Mouse (Mus musculus) lung, postnatal 36 days (tissue): ENCODE measurements at regions not wholly inside any gene's neighbourhood (a gene's known extent, or its start where the extent isn't known, plus 50 kb on each side); places are given as distances from the start of the nearest gene placed in this dataset.

Source experiments
- DNase-seq: peaks from one replicate; pipeline ENCODE4 v3.0.0; 2022; ENCODE audit warnings: mixed read lengths

DNA sequence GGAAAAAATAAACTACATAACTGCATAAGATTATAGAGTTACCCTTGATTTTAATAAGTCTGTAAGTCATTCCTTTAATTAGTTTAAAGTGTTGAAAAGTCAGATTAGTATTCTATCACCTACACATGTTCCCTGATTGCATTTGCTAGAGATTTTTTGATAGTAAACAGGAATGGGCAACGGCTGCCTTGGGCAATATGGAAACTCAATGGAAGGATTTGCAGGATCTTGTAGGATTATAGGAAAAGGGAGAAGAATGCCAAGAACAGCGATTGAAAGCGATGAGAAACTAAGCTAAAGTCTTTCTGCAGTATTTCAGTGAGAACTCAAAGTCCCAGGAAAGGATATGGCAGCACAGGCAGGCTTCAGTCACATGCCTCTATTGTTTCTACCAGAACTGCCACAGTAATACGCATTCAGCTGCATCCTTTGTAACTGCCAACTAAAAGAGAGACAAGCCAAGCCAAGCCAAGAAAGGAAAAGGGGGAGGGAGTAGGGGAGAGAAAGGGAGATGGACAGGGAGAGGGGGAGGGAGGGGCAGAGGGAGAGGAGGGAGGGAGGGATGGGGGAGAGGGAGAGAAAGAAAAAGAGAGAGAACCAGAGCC, 340.3 kb downstream of the Kif16b start:
- DNase-seq = no peak

DNA sequence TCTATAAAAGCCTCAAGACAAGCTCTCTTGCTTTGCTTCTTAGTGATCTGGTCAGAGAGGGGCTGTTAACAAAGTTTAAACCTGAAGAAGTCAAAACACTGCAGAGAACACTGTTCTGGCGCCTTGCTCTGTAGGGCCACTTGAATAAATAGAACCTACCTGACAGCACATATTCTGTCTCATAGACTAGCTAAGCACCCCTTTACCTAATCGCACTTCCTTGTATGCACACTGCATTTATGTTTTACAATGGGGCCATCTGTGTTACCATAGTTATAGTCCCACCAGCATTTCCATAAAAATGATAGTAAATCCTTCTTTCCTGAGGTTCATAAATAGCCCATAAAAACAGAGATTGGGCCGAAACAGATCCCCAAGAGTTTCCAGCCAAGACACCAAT, 340.9 kb downstream of the Kif16b start:
- no peak for DNase-seq

GRCm38 (mm10) chr2:142559946-142560345, 341.4 kb downstream of the Kif16b start:
- DNase-seq = no peak

- peak; percentile 1 for DNase-seq
Observed at GRCm38 (mm10) chr2:142554851-142555250, 346.5 kb downstream of the Kif16b start.

DNA sequence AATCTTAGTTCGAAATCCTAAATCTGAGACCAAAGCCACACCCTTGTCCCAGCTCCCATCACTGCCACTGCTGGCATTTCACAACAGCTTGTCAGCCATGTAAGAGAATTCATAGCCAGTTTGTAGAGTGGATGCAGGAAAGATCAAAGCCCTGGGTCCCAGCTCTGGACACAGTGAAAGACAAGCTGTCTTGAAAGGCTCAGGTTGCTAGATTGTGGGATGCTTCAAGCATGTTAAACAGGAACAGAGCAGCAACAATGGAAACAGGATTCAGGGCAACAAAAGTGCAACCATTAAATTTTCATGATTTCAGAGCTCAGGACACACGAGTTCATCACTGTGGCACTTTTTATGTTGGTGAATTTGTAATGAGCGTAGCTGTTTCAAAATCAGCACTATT, 349.6 kb downstream of the Kif16b start:
- no peak for DNase-seq

- DNase-seq = no peak
Observed at GRCm38 (mm10) chr2:142548766-142549165, 352.6 kb downstream of the Kif16b start.

DNA sequence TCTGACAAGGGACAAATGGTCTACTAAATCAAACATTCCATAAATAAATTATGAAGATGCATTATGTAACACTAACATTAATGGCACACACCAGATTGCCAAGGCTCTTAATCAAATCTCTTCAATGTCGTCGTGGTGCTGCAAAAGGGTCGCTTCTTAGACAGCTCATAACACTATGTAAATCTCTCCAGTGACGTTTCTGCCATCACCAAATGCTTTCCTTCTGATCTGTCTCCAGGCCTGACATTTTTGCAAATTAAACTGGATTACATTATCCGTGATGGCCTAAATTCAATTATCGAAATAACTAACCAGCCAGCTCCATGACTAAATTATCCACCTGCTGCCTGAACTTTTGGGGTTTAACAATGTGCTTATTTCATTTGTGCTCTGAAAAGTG, 356.4 kb downstream of the Kif16b start:
- DNase-seq = peak; percentile 44

DNA sequence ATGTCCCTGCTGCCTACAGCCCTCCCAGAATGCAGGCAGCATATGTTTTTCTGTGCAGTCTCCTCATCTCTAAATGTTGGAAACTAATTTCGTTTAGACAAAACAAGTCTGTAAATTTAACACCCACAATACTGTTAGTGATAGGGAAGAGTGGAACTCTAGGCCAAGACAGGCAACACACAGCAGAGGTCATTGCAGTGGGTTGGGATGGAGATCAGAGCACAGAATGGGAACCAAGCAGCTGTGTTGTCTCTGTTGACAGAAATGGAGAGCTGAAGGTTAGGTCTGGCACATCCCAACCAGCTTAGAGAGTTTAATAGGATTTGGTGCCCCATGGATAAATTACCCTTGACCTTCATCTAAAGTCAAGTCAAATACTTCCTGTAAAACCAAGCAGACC, 361.4 kb downstream of the Kif16b start:
- DNase-seq = no peak

- no peak for DNase-seq
Observed at GRCm38 (mm10) chr2:142533555-142533954, 367.8 kb downstream of the Kif16b start.

GRCm38 (mm10) chr2:142522471-142522870, 378.9 kb downstream of the Kif16b start:
- DNase-seq = no peak

DNA sequence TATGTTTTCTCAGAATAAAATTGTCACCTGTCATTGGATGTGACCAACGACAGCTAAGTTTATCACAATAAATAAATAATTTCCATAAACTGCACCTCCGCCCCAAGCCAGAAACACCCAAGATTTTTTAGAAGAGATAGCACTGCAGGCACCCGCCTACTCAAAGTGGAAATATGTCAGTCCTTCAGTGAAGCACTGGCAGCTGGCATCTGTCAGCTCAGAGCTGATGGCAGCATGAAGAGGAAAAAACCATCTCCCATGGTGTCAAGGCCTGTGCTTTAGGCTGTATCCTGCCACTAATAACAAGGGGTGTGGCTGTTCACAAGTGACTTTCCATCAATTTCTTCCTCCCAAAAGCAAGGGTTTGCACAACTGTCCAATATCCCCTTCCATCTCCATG, 383.6 kb downstream of the Kif16b start:
- no peak for DNase-seq

GRCm38 (mm10) chr2:142505216-142505615, 396.1 kb downstream of the Kif16b start:
- no peak for DNase-seq
